Mouse (Mus musculus) CD4-positive naive resting alpha-beta T cell, adult 57 days (primary cell): Measurements from ENCODE around the gene Dock10. TPM values are rescaled to one million over a fixed set of nuclear protein-coding genes. Genes with fewer than 3 reads are reported as not detected.

Source experiments
- total RNA-seq: library from RNA; stranded (reverse); gene quantifications from one replicate; pipeline ENCODE4 v1.2.4, GENCODE M21; 2023

Gene Dock10
- 371 TPM for total RNA-seq

DNA sequence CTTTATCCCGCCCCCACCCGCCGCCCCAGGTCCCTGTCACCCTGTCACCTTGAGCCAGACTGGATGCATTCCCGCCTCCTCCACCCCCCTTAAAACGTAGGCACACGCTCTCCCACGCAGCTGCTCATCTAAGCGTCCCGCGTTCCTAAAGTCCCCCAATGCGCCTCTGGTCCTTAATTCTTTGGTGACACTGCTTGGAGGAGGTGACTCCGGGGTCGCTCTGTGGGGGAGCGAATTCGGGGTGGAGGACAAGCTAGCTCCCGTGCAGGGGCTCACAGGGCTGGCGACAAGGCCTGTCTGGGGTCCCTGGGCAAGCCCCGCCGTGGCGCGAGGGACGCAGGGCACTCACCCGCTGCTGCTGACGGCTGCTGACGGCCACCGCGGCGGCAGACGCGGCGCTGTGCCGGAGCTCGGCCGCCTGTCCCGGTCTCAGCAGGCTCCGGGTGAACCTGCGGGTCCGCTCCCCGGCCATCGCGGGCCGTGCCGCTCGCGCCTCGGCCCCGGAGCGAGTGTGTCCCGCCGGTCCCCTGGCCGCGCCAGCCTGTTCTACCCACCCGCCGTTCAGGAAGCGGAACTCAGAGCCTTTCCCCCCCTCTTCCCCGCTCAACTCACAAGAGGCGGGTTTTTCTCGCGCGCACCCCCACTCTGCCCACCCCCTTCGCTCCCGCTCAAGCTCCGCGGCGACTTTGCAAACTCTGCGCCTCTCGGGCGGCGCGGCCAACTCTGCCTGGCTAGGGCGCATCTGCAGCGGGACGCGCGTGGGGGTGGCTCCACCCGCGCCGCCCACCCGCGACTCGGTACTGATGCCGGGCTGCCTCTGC is at the start of gene Dock10:
TSS of gene Dock10 (minus strand) at position 551 of the 821 bp plus-strand sequence.

DNA sequence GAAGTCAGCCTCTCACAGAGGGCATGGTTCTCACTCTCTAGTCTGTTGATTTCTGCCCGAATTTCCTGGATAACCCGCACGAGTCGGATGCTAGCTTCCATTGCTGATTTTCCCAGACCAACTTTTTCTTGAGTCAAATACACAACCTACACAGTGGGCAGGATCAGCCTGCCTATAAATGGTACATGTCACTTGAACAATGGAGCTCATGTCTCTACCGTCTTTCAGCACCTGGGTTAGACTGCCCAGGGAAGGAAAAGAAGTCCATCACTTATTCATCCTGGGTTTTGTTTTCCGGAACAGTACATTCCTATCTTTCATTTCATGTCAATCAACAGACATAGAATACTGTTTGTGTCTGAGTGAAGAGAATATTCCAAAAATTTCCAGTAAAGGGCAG is 297.0 kb downstream of the Dock10 start, which contains the start of gene Gm45261:
TSS of gene Gm45261 (minus strand) at position 101 of the 400 bp plus-strand sequence.

